Mouse (Mus musculus): Measurements from ENCODE around the gene Cnn3. TPM values are rescaled to one million over a fixed set of nuclear protein-coding genes. Genes with fewer than 3 reads are reported as not detected.

Gene Cnn3
- polyA plus RNA-seq, 1 experiment from 2014 or later: 562 TPM

DNA sequence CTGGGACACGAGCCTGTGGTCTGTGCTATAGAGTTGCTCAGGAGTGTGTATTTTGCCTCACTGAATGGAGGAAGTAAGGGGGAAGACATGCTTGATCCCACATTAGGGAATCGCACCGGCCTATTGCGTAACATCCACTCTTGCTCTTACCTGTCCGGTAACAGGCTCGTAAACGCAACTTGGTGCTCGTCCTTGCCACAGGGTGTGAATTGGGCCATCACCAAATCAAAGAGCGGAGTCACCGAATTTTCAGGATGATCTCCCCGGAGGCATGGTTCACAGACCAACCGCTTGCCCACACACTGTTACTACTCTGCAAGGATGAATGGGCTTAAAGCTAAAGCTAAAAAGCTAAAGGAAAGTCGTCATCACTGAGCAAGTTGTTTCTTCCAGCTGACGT is 81.4 kb downstream of the Cnn3 start:
- Histone ChIP-seq H3K9me3 (ENCODE audit: control insufficient read depth, low read length) (no peaks in the 10 kb centered on the region), H3K27ac (ENCODE audit: low read length) (no peak overlapping the region), H3K4me1 (replicated peaks; ENCODE audit: control insufficient read depth, insufficient read depth, low read length) (peaks cover 2% of the 10 kb centered on the region; the same call in 1 of the 2 replicates), H3K36me3 (ENCODE audit: control insufficient read depth, insufficient read depth, low read length) (no peaks in the 10 kb centered on the region), H3K9ac (ENCODE audit: low read length) (no peak overlapping the region), H3K27me3 (ENCODE audit: control insufficient read depth, insufficient read depth, low read depth, low read length) (no peaks in the 10 kb centered on the region), H3K4me3 (ENCODE audit: low read length) (no peak overlapping the region), H3K4me2 (ENCODE audit: low read depth, low read length) (no peak overlapping the region)
- ATAC-seq (ENCODE audit: low read depth): no peak
- WGBS: 89% methylated on average over 14 of the region's 14 CpGs

Other genes starting within 250 kb of the Cnn3 start
- gene Tmem56, start 143.4 kb upstream of the Cnn3 start, polyA plus RNA-seq (2015; fragmentation: Nextera tagmentation; extraction: Ambion mirVana): 0.48 and 0.67 TPM in 2 replicates
- gene Alg14, start 134.7 kb upstream of the Cnn3 start, polyA plus RNA-seq (2015; fragmentation: Nextera tagmentation; extraction: Ambion mirVana): 46.6 and 48.1 TPM in 2 replicates
- gene Slc44a3, start 105.9 kb downstream of the Cnn3 start, polyA plus RNA-seq (2015; fragmentation: Nextera tagmentation; extraction: Ambion mirVana): 24.4 and 28.1 TPM in 2 replicates
- not detected in 2 replicates for gene 4930432M17Rik, start 244.3 kb downstream of the Cnn3 start, polyA plus RNA-seq (2015; fragmentation: Nextera tagmentation; extraction: Ambion mirVana)

Data from lung, embryonic 16.5 days (tissue).